Mouse (Mus musculus) G1E-ER4 (cell line): ENCODE results near the gene Kpna2. TPM values are rescaled to one million over a fixed set of nuclear protein-coding genes. Genes with fewer than 3 reads are reported as not detected.

Source experiments
- GATA1 ChIP-seq: IDR thresholded peaks from one replicate; pipeline ENCODE4 v1.8.0; 2012; ENCODE audit warnings: low read length, inconsistent platforms
- polyA plus RNA-seq: library from polyadenylated mRNA; stranded (reverse); fragments of >175 nt; gene quantifications from 2 replicates; pipeline ENCODE4 v1.2.3, GENCODE M21; 2012

Gene Kpna2
- polyA plus RNA-seq, 1 experiment: 10.4 TPM

GRCm38 (mm10) chr11:106965881-106966280, 33.5 kb downstream of the Kpna2 start:
- no peak for TF ChIP-seq GATA1

GRCm38 (mm10) chr11:106962310-106962709, 37.0 kb downstream of the Kpna2 start:
- TF ChIP-seq GATA1: no peak

GRCm38 (mm10) chr11:106961471-106962081, 37.8 kb downstream of the Kpna2 start:
- no peak for TF ChIP-seq GATA1

GRCm38 (mm10) chr11:106959121-106959520, 40.2 kb downstream of the Kpna2 start:
- TF ChIP-seq GATA1: no peak

GRCm38 (mm10) chr11:106958407-106959071, 40.8 kb downstream of the Kpna2 start:
- TF ChIP-seq GATA1: no peak

- no peak for TF ChIP-seq GATA1
These were observed 41.9 kb downstream of the Kpna2 start for GRCm38 (mm10) chr11:106957271-106957980.

DNA sequence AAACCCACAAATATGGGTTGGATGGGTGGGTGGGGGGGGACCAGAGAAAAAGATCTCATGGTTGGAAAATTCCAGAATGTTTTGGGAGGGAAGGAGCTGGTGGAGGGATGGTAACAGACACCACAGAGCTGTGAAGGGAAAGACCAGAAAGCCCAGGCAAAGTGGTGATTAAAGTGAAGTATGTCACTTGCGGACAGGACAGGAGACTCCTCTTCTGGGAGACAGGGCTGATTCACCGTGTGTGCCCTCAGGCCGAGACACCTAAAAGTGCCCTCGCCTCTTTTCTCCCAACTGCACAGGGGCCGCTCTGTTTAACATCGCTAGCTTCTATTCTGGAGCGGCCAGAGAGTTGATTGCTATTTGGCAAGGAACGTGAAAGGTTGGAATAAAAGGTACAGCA, 44.8 kb downstream of the Kpna2 start:
- TF ChIP-seq GATA1: no peak

GRCm38 (mm10) chr11:106954116-106954515, 45.2 kb downstream of the Kpna2 start:
- TF ChIP-seq GATA1: no peak

Other genes with a start within 250 kb of the Kpna2 start
- not detected in 2 replicates for gene Pecam1, start 248.9 kb downstream of the Kpna2 start, polyA plus RNA-seq
- not detected in 2 replicates for gene Milr1, start 248.3 kb downstream of the Kpna2 start, polyA plus RNA-seq
- gene Polg2, start 220.0 kb downstream of the Kpna2 start, polyA plus RNA-seq: 2.2 and 2.6 TPM in 2 replicates
- gene Ddx5, start 210.4 kb downstream of the Kpna2 start, polyA plus RNA-seq: 1,620 and 1,930 TPM in 2 replicates
- gene Cep95, start 210.3 kb downstream of the Kpna2 start, polyA plus RNA-seq: 1.0 and 1.6 TPM in 2 replicates
- gene Smurf2, start 78.8 kb downstream of the Kpna2 start, polyA plus RNA-seq: 2.4 and 2.8 TPM in 2 replicates
- gene 1810010H24Rik, start 26.1 kb upstream of the Kpna2 start, polyA plus RNA-seq: 0.44 and 0.45 TPM in 2 replicates
- 105 and 110 TPM in 2 replicates for gene Bptf, start 132.6 kb upstream of the Kpna2 start, polyA plus RNA-seq
- gene Nol11, start 189.8 kb upstream of the Kpna2 start, polyA plus RNA-seq: 1.5 and 2.2 TPM in 2 replicates